Mouse (Mus musculus) midbrain, embryonic 16.5 days (tissue): Measurements from ENCODE around the gene C3ar1. TPM values are rescaled to one million over a fixed set of nuclear protein-coding genes. Genes with fewer than 3 reads are reported as not detected.
A peak's percentile ranks its signal among the peaks of the same experiment; 100 is the strongest.

ENCODE experiments used
- ATAC-seq: fragments of 200-750 bp; cut with Nextera tagmentation; 2 replicates; pipeline ENCODE4 v1.8.0; 2017; ENCODE audit warnings: moderate TSS enrichment
- H3K27ac ChIP-seq: fragments of 300-500 bp; sonication (generic); 2 replicates; pipeline ENCODE4 v1.5.1; 2014; ENCODE audit warnings: mild to moderate bottlenecking, low read length, mixed read lengths
- H3K27me3 ChIP-seq: fragments of 300-500 bp; sonication (generic); 2 replicates; pipeline ENCODE4 v1.6.1; 2014; ENCODE audit warnings: low read depth, low read length, mixed read lengths; ENCODE audit not compliant: control insufficient read depth, insufficient read depth
- H3K36me3 ChIP-seq: fragments of 300-500 bp; sonication (generic); 2 replicates; pipeline ENCODE4 v1.6.1; 2014; ENCODE audit warnings: mild to moderate bottlenecking, low read length, moderate library complexity, mixed read lengths; ENCODE audit not compliant: control insufficient read depth, insufficient read depth
- H3K4me1 ChIP-seq: fragments of 300-500 bp; sonication (generic); 2 replicates; pipeline ENCODE4 v1.6.1; 2014; ENCODE audit warnings: mild to moderate bottlenecking, low read length, mixed read lengths; ENCODE audit not compliant: control insufficient read depth, insufficient read depth
- H3K4me2 ChIP-seq: fragments of 300-500 bp; sonication (generic); 2 replicates; pipeline ENCODE4 v1.6.1; 2014; ENCODE audit warnings: mild to moderate bottlenecking, low read length, mixed read lengths
- H3K4me3 ChIP-seq: fragments of 300-500 bp; sonication (generic); 2 replicates; pipeline ENCODE4 v1.5.1; 2014; ENCODE audit warnings: low read depth, mild to moderate bottlenecking, low read length, moderate library complexity, mixed read lengths
- H3K9ac ChIP-seq: fragments of 300-500 bp; sonication (generic); 2 replicates; pipeline ENCODE4 v1.6.1; 2014; ENCODE audit warnings: low read depth, low read length, mixed read lengths
- H3K9me3 ChIP-seq: fragments of 300-500 bp; sonication (generic); replicated peaks from 2 replicates; pipeline ENCODE4 v1.6.1; 2014; ENCODE audit warnings: mild to moderate bottlenecking, low read length, mixed read lengths; ENCODE audit not compliant: control insufficient read depth, poor library complexity, severe bottlenecking
- WGBS: fragments of 180-500 bp; shearing (Covaris S2); extraction: QIAGEN DNeasy Blood & Tissue Kit; methylation state at CpG from one replicate; pipeline ENCODE4 v1.1.7; 2014; 5-methylcytosine and 5-hydroxymethylcytosine counted together
- polyA plus RNA-seq: library from polyadenylated mRNA; unstranded; fragments of >200 nt; fragmentation: Nextera tagmentation; extraction: Ambion mirVana; gene quantifications from 2 replicates; pipeline ENCODE4 v1.2.1, GENCODE M21; 2015

Gene C3ar1
- polyA plus RNA-seq, 1 experiment from 2014 or later, result 1.4 TPM

DNA sequence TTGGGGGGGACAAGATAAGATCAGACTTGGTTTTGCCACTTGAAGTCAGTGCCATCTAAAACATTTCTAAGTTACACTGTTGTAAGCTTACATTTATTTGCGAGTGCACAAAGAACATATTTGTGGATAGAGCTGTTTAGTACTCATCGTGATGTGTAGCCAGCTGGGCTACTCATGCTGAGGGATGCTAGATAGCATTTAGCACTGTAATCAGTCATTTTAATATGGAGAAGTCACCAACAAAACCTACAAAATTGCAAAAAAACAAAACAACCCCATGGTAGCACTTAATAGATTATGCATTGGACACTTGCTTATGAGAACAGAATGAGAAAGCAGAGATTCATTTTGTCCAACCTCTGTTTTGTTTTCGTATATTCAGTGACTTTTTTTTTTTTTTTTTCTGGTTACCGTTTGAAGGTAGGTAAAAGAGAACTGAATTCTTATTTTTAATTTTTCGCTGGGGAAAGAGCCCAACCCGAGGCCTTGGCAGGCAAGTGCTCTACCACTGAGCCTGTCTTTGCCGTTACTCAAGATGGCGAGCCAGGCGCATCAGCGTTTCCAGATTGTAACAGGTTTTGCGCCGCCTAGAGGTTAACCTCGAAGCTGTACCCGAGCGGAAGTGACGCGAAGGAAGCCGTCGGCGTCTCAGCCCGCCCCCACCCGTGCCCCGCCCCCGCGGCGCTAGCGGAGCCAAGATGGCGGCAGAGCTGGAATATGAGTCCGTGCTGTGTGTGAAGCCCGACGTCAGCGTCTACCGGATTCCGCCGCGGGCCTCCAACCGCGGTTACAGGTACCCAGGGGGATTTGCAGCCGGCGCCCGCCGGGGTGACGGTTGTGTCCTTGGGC, 18.1 kb upstream of the C3ar1 start, which contains the start of gene Necap1:
Necap1 (plus strand) TSS at position 604 of the 849 bp plus-strand sequence.
- WGBS, result 7% methylated on average over 43 of the region's 43 CpGs
- Histone ChIP-seq H3K4me3 (peak within 1 kb of the TSS; percentile 88), H3K4me1 (peaks cover 13% of the 10 kb centered on the region)

DNA sequence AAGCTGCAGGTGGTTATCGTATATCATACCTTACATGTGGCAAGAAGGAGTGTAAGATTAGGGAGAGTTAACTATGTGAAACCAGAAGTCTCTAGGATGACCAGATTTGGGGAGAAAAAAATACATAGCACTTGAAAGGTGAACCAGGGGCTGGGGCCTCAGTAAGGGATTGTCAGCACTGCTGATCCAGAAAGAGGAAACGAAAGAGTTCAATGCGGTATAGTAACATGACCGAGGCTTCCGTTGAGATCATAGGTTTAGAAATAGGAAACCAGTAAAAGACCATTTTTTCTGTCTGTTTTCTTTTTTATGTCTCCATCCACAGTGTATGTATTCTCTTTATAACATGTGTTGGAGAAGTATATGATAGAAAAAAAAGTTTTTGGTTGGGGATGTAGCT, 16.8 kb upstream of the C3ar1 start:
- no peaks in the 10 kb centered on the region for H3K27me3 ChIP-seq
- WGBS, result 95% methylated on average over 5 of the region's 5 CpGs
- no peaks in the 10 kb centered on the region for H3K9me3 ChIP-seq
- 0 out of 2 replicates have a peak, but pooled peaks cover 2% of the 10 kb centered on the region for H3K36me3 ChIP-seq
- H3K4me3 ChIP-seq, result no peak overlapping the region
- H3K4me1 ChIP-seq, result peaks cover 13% of the 10 kb centered on the region
- H3K27ac ChIP-seq, result no peak overlapping the region
- no peak overlapping the region for H3K4me2 ChIP-seq
- no peak overlapping the region for H3K9ac ChIP-seq
- ATAC-seq, result no peak

More for the DNA sequence above, 18.1 kb upstream of the C3ar1 start, which contains the start of gene Necap1:
- Histone ChIP-seq H3K4me2 (peak within 1 kb of the TSS; percentile 60), H3K27me3 (no peaks in the 10 kb centered on the region), H3K9ac (peak within 1 kb of the TSS; percentile 85), H3K36me3 (0 out of 2 replicates have a peak, but pooled peaks cover 2% of the 10 kb centered on the region), H3K27ac (peak within 1 kb of the TSS; percentile 94), H3K9me3 (no peaks in the 10 kb centered on the region)
- ATAC-seq, result peak; percentile 96

GRCm38 (mm10) chr6:122869846-122870245, 13.9 kb upstream of the C3ar1 start:
- H3K27ac ChIP-seq, result no peak overlapping the region
- no peaks in the 10 kb centered on the region; the same call in 1 of the 2 replicates for H3K4me1 ChIP-seq
- no peak overlapping the region for H3K9ac ChIP-seq
- ATAC-seq, result no peak
- no peaks in the 10 kb centered on the region for H3K9me3 ChIP-seq
- H3K4me2 ChIP-seq, result no peak overlapping the region
- WGBS, result 84% methylated on average over 11 of the region's 11 CpGs
- no peaks in the 10 kb centered on the region for H3K36me3 ChIP-seq
- H3K4me3 ChIP-seq, result no peak overlapping the region
- no peaks in the 10 kb centered on the region for H3K27me3 ChIP-seq

- Histone ChIP-seq H3K9me3 (no peaks in the 10 kb centered on the region), H3K4me1 (no peaks in the 10 kb centered on the region), H3K4me3 (no peak overlapping the region), H3K36me3 (no peaks in the 10 kb centered on the region), H3K4me2 (no peak overlapping the region), H3K27me3 (no peaks in the 10 kb centered on the region), H3K9ac (no peak overlapping the region), H3K27ac (no peak overlapping the region)
- peak; percentile 17; the same call in 1 of the 2 replicates for ATAC-seq
- 64% methylated on average over 4 of the region's 4 CpGs for WGBS
Observed at GRCm38 (mm10) chr6:122867914-122868313, 12.0 kb upstream of the C3ar1 start.

- no peak overlapping the region for H3K4me3 ChIP-seq
- no peak overlapping the region for H3K9ac ChIP-seq
- peaks cover 3% of the 10 kb centered on the region; the same call in 1 of the 2 replicates for H3K9me3 ChIP-seq
- H3K4me2 ChIP-seq, result no peak overlapping the region
- WGBS, result 84% methylated on average over 1 of the region's 1 CpGs
- H3K27ac ChIP-seq, result no peak overlapping the region
- ATAC-seq, result no peak
- no peaks in the 10 kb centered on the region for H3K36me3 ChIP-seq
- no peaks in the 10 kb centered on the region for H3K4me1 ChIP-seq
- no peaks in the 10 kb centered on the region for H3K27me3 ChIP-seq
Observed at GRCm38 (mm10) chr6:122862871-122863270, 6.9 kb upstream of the C3ar1 start.

DNA sequence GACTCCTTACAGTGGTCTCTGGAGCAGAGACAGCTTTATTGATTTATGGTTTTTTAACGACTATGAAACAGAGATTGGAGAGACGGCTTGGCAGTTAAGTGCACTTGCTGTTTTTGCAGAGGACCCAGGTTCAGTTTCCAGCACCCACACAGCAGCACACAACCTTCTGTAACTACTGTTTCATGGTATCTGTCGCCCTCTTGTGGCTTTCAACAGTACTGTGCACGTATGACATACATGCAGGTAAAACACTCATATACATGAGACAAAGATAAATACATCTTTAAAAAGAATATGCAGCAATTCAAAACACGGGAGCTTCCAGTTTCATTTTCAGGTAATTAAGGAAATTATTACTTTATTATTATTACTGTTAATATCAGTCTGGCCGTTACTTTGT, 6.5 kb upstream of the C3ar1 start:
- ATAC-seq, result no peak
- no peak overlapping the region for H3K4me2 ChIP-seq
- no peaks in the 10 kb centered on the region for H3K4me1 ChIP-seq
- WGBS, result 84% methylated on average over 6 of the region's 6 CpGs
- no peaks in the 10 kb centered on the region for H3K27me3 ChIP-seq
- H3K9me3 ChIP-seq, result peaks cover 3% of the 10 kb centered on the region; the same call in 1 of the 2 replicates
- no peaks in the 10 kb centered on the region for H3K36me3 ChIP-seq
- no peak overlapping the region for H3K9ac ChIP-seq
- no peak overlapping the region for H3K27ac ChIP-seq
- H3K4me3 ChIP-seq, result no peak overlapping the region

DNA sequence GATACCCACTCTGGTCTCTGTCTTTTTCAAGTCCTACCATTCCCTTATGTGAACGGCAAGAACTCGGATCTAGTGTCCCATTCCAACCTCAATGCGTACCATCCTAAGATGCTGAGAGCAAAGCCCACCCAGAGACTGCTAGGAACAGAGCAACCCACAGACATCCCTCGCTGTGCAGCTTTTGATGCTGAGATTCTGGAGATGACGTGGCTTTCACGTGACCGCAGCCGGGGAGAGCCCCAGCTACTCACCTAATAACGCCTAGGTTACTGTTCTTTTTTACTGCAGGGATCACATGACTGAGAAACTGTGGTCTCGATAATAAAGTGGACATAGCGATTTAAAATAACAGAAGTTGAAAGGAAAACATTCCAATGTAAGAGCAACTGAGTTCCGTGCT, 1.4 kb downstream of the C3ar1 start:
- H3K27ac ChIP-seq, result no peak overlapping the region
- no peaks in the 10 kb centered on the region for H3K27me3 ChIP-seq
- H3K4me1 ChIP-seq, result no peaks in the 10 kb centered on the region
- 0 out of 2 replicates have a peak, but pooled peaks cover 2% of the 10 kb centered on the region for H3K9me3 ChIP-seq
- H3K4me2 ChIP-seq, result no peak overlapping the region
- no peak overlapping the region for H3K9ac ChIP-seq
- WGBS, result 85% methylated on average over 12 of the region's 12 CpGs
- H3K36me3 ChIP-seq, result no peaks in the 10 kb centered on the region
- no peak for ATAC-seq
- no peak overlapping the region for H3K4me3 ChIP-seq

- no peak overlapping the region for H3K27ac ChIP-seq
- ATAC-seq, result no peak
- no peak overlapping the region for H3K4me2 ChIP-seq
- no peak overlapping the region for H3K9ac ChIP-seq
- H3K9me3 ChIP-seq, result no peaks in the 10 kb centered on the region
- WGBS, result 81% methylated on average over 2 of the region's 2 CpGs
- H3K36me3 ChIP-seq, result no peaks in the 10 kb centered on the region
- H3K27me3 ChIP-seq, result no peaks in the 10 kb centered on the region
- H3K4me3 ChIP-seq, result no peak overlapping the region
- H3K4me1 ChIP-seq, result no peaks in the 10 kb centered on the region
Observed at GRCm38 (mm10) chr6:122852696-122853095, 3.3 kb downstream of the C3ar1 start.

GRCm38 (mm10) chr6:122843759-122844158, 12.2 kb downstream of the C3ar1 start:
- WGBS, result 84% methylated on average over 6 of the region's 6 CpGs
- H3K4me3 ChIP-seq, result no peak overlapping the region
- ATAC-seq, result no peak
- peaks cover 42% of the 10 kb centered on the region for H3K36me3 ChIP-seq
- no peak overlapping the region for H3K27ac ChIP-seq
- no peak overlapping the region for H3K4me2 ChIP-seq
- no peaks in the 10 kb centered on the region for H3K4me1 ChIP-seq
- no peaks in the 10 kb centered on the region for H3K27me3 ChIP-seq
- no peak overlapping the region for H3K9ac ChIP-seq
- no peaks in the 10 kb centered on the region for H3K9me3 ChIP-seq
